Comparison of ENCODE assay signal across 10 mouse cellular contexts in the genomic region with DNA sequence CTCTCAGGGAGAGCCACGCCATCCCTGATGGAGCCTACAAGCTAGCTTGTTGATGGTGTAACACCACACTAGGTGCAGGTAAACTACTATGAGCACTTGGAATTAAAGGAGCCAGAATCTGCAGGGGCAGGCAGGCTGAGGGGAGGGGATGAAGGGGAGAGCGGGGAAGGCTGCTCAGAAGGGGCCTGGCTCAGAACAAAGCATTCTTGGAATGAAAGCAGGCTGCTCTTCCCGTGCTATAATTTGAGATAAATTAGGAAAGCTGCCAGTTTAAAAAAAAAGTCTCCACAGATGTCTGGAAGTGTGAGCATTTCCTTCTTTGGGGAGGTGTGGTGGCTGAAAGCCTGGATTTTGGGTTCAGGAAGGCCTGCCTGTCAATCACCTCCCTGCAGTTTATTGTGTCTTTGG. TPM values are rescaled to one million over a fixed set of nuclear protein-coding genes. Genes with fewer than 3 reads are reported as not detected.
DNase-seq lines count a peak whose midpoint lies in the region; ATAC-seq and TF ChIP-seq lines count a peak whose summit lies in the region.
"Had no signal": no experiment of that assay in that cellular context is flagged by ENCODE, and none has a peak within 500 bp of the region (broad histone marks: within the 10 kb centered on the region; RNA-seq: fewer than 3 reads in every experiment).

No protein-coding gene starts in this region.

- H3K27me3 ChIP-seq in heart, embryonic 13.5 days (replicated peaks): no peaks in the 10 kb centered on the region
- H3K27me3 ChIP-seq in lung, postnatal 0 days (replicated peaks; ENCODE audit: insufficient read depth, low read length): no peaks in the 10 kb centered on the region
- H3K27me3 ChIP-seq in hindbrain, embryonic 12.5 days: no peaks in the 10 kb centered on the region; the same call in 1 of the 2 replicates

- no peak overlapping the region for H3K4me2 ChIP-seq in heart, embryonic 13.5 days
- H3K4me2 ChIP-seq in lung, postnatal 0 days (replicated peaks; ENCODE audit: low read depth, low read length): no peak overlapping the region
- H3K4me2 ChIP-seq in hindbrain, embryonic 12.5 days (replicated peaks): no peak overlapping the region

- WGBS in heart, embryonic 13.5 days: 26% methylated on average over 3 of the region's 3 CpGs
- WGBS in lung, postnatal 0 days: 23% methylated on average over 3 of the region's 3 CpGs
- 30% methylated on average over 3 of the region's 3 CpGs for WGBS in hindbrain, embryonic 12.5 days

- ATAC-seq in heart, embryonic 13.5 days (ENCODE audit: extremely low read depth, insufficient number of reproducible peaks, low FRiP score, low TSS enrichment): no peak
- peak; percentile 29; the same call in 1 of the 2 replicates for ATAC-seq in lung, postnatal 0 days
- no peak for ATAC-seq in hindbrain, embryonic 12.5 days (ENCODE audit: low FRiP score)

- no peak overlapping the region for H3K4me3 ChIP-seq in heart, embryonic 13.5 days
- H3K4me3 ChIP-seq in lung, postnatal 0 days (ENCODE audit: low read depth, low read length): no peak overlapping the region
- H3K4me3 ChIP-seq in hindbrain, embryonic 12.5 days: no peak overlapping the region

- no peaks in the 10 kb centered on the region for H3K36me3 ChIP-seq in heart, embryonic 13.5 days
- no peaks in the 10 kb centered on the region for H3K36me3 ChIP-seq in lung, postnatal 0 days (ENCODE audit: insufficient read depth, low read length)
- no peaks in the 10 kb centered on the region for H3K36me3 ChIP-seq in hindbrain, embryonic 12.5 days

- DNase-seq in heart, adult 9 months (ENCODE audit: low spot score in 2 of 2): no peak
- peak; percentile 33 for DNase-seq in lung, postnatal 0 days (ENCODE audit: low spot score)
- no peak for DNase-seq in lung, postnatal 14 days
- DNase-seq in right cerebral cortex, postnatal 4 days: peak; percentile 25
- DNase-seq in gastrocnemius, postnatal 10 days: no peak
- no peak for DNase-seq in adrenal gland, postnatal 10 days
- DNase-seq: lung, postnatal 36 days; retina, postnatal 1 day had no signal

- TF ChIP-seq EP300 in lung, postnatal 0 days (IDR thresholded peaks at IDR 0.05): no peak

- peaks cover 37% of the 10 kb centered on the region for H3K4me1 ChIP-seq in heart, embryonic 13.5 days
- peaks cover 10% of the 10 kb centered on the region; the same call in 1 of the 2 replicates for H3K4me1 ChIP-seq in lung, postnatal 0 days (ENCODE audit: insufficient read depth, low read depth, low read length)
- peaks cover 12% of the 10 kb centered on the region for H3K4me1 ChIP-seq in hindbrain, embryonic 12.5 days

- no peaks in the 10 kb centered on the region for H3K9me3 ChIP-seq in heart, embryonic 13.5 days
- no peaks in the 10 kb centered on the region for H3K9me3 ChIP-seq in lung, postnatal 0 days (ENCODE audit: low read length)
- no peaks in the 10 kb centered on the region for H3K9me3 ChIP-seq in hindbrain, embryonic 12.5 days (replicated peaks)

- no peak overlapping the region for H3K9ac ChIP-seq in heart, embryonic 13.5 days
- no peak overlapping the region for H3K9ac ChIP-seq in lung, postnatal 0 days (replicated peaks; ENCODE audit: low read depth)
- 0 out of 2 replicates have a peak overlapping the region, but pooled peaks have one; percentile 18 for H3K9ac ChIP-seq in hindbrain, embryonic 12.5 days

- TF ChIP-seq CTCF in lung, postnatal 0 days (IDR thresholded peaks at IDR 0.05): no peak

- peak overlapping the region; percentile 58; the same call in 1 of the 2 replicates for H3K27ac ChIP-seq in heart, embryonic 13.5 days (replicated peaks)
- 0 out of 2 replicates have a peak overlapping the region, but pooled peaks have one; percentile 26 for H3K27ac ChIP-seq in lung, postnatal 0 days (ENCODE audit: low read length)
- H3K27ac ChIP-seq in hindbrain, embryonic 12.5 days: no peak overlapping the region

RNA-seq across cellular contexts. Expression of a gene that starts 14.8 kb away (rescaled TPM):
- 38.5 and 48.7 TPM in 2 replicates for polyA plus RNA-seq in heart, embryonic 13.5 days (2015; fragmentation: Nextera tagmentation; extraction: Ambion mirVana)
- polyA plus RNA-seq in lung, postnatal 0 days (2015; fragmentation: Nextera tagmentation; extraction: Ambion mirVana): 57.2 and 60.9 TPM in 2 replicates
- polyA plus RNA-seq in hindbrain, embryonic 12.5 days (2016; fragmentation: Nextera tagmentation; extraction: Ambion mirVana): 79.2 and 82.9 TPM in 2 replicates
- total RNA-seq in gastrocnemius, postnatal 10 days (2021): 10 to 100 TPM; 55.2 to 62.6 TPM
- 10 to 100 TPM; 64.4 to 78.1 TPM for total RNA-seq in adrenal gland, postnatal 10 days (2021)

Comparison
In these comparisons a context has a peak if more than half of its experiments do, and no peak if none do; other contexts are left out.
1. DNase-seq: peak in lung, postnatal 0 days (single experiment) and right cerebral cortex, postnatal 4 days (single experiment); none in heart, adult 9 months (0 of 2), lung, postnatal 14 days (single experiment), gastrocnemius, postnatal 10 days (single experiment) and adrenal gland, postnatal 10 days (single experiment).